Mouse (Mus musculus) hindbrain, embryonic 15.5 days (tissue): ENCODE results near the gene AC134908.4. TPM values are rescaled to one million over a fixed set of nuclear protein-coding genes. Genes with fewer than 3 reads are reported as not detected.

ENCODE experiments used
- ATAC-seq: fragments of 200-750 bp; cut with Nextera tagmentation; 2 replicates; pipeline ENCODE4 v1.8.0; 2017; ENCODE audit warnings: low read depth, moderate number of reproducible peaks, moderate TSS enrichment; ENCODE audit not compliant: low FRiP score
- H3K27ac ChIP-seq: fragments of 300-500 bp; sonication (generic); replicated peaks from 2 replicates; pipeline ENCODE4 v1.5.1; 2015; ENCODE audit warnings: mild to moderate bottlenecking, inconsistent platforms
- H3K27me3 ChIP-seq: fragments of 300-500 bp; sonication (generic); 2 replicates; pipeline ENCODE4 v1.6.1; 2015; ENCODE audit warnings: control low read depth, inconsistent platforms
- H3K36me3 ChIP-seq: fragments of 300-500 bp; sonication (generic); 2 replicates; pipeline ENCODE4 v1.6.1; 2015; ENCODE audit warnings: control low read depth, inconsistent platforms
- H3K4me1 ChIP-seq: fragments of 300-500 bp; sonication (generic); replicated peaks from 2 replicates; pipeline ENCODE4 v1.6.1; 2015; ENCODE audit warnings: control low read depth, inconsistent platforms
- H3K4me2 ChIP-seq: fragments of 300-500 bp; sonication (generic); 2 replicates; pipeline ENCODE4 v1.6.1; 2015; ENCODE audit warnings: moderate library complexity, mild to moderate bottlenecking, inconsistent platforms
- H3K4me3 ChIP-seq: fragments of 300-500 bp; sonication (generic); 2 replicates; pipeline ENCODE4 v1.5.1; 2015; ENCODE audit warnings: mild to moderate bottlenecking, inconsistent platforms
- H3K9ac ChIP-seq: fragments of 300-500 bp; sonication (generic); 2 replicates; pipeline ENCODE4 v1.6.1; 2015; ENCODE audit warnings: inconsistent platforms
- H3K9me3 ChIP-seq: fragments of 300-500 bp; sonication (generic); 2 replicates; pipeline ENCODE4 v1.6.1; 2016; ENCODE audit warnings: control low read depth, inconsistent platforms
- WGBS: fragments of 180-500 bp; shearing (Covaris S2); methylation state at CpG from one replicate; pipeline ENCODE4 v1.1.7; 2015; 5-methylcytosine and 5-hydroxymethylcytosine counted together
- polyA plus RNA-seq: library from polyadenylated mRNA; unstranded; fragments of >200 nt; fragmentation: Nextera tagmentation; extraction: Ambion mirVana; gene quantifications from 2 replicates; pipeline ENCODE4 v1.2.1, GENCODE M21; 2015

Gene AC134908.4
- polyA plus RNA-seq: 2.0 TPM in 1 of 2 replicates, not detected in the other

GRCm38 (mm10) chr17:25795609-25796092 lies at the start of gene AC134908.4:
Gene AC134908.4 (minus strand): TSS chr17:25795659.
- H3K27me3 ChIP-seq: peaks cover 9% of the 10 kb centered on the region; the same call in 1 of the 2 replicates
- peak within 1 kb of the TSS; percentile 92 for H3K4me2 ChIP-seq
- H3K27ac ChIP-seq: peak within 1 kb of the TSS; percentile 95
- H3K9ac ChIP-seq: peak within 1 kb of the TSS; percentile 36
- H3K4me3 ChIP-seq: peak within 1 kb of the TSS; percentile 52
- peak; percentile 62 for ATAC-seq
- peaks cover 55% of the 10 kb centered on the region for H3K4me1 ChIP-seq
- H3K9me3 ChIP-seq: no peaks in the 10 kb centered on the region
- WGBS: 4% methylated on average over 6 of the region's 6 CpGs
- no peaks in the 10 kb centered on the region for H3K36me3 ChIP-seq

- 1% methylated on average over 21 of the region's 21 CpGs for WGBS
- Histone ChIP-seq H3K27me3 (no peaks in the 10 kb centered on the region), H3K4me2 (peak within 1 kb of the TSS; percentile 93), H3K27ac (peak within 1 kb of the TSS; percentile 69), H3K9ac (peak within 1 kb of the TSS; percentile 71), H3K9me3 (no peaks in the 10 kb centered on the region), H3K4me3 (peak within 1 kb of the TSS; percentile 95), H3K4me1 (peaks cover 19% of the 10 kb centered on the region), H3K36me3 (peaks cover 40% of the 10 kb centered on the region)
- peak; percentile 88 for ATAC-seq
These were observed 49.0 kb upstream of the AC134908.4 start, which contains the start of gene Rhot2 for GRCm38 (mm10) chr17:25844396-25844901. Gene Rhot2 (minus strand): TSS chr17:25844851.

DNA sequence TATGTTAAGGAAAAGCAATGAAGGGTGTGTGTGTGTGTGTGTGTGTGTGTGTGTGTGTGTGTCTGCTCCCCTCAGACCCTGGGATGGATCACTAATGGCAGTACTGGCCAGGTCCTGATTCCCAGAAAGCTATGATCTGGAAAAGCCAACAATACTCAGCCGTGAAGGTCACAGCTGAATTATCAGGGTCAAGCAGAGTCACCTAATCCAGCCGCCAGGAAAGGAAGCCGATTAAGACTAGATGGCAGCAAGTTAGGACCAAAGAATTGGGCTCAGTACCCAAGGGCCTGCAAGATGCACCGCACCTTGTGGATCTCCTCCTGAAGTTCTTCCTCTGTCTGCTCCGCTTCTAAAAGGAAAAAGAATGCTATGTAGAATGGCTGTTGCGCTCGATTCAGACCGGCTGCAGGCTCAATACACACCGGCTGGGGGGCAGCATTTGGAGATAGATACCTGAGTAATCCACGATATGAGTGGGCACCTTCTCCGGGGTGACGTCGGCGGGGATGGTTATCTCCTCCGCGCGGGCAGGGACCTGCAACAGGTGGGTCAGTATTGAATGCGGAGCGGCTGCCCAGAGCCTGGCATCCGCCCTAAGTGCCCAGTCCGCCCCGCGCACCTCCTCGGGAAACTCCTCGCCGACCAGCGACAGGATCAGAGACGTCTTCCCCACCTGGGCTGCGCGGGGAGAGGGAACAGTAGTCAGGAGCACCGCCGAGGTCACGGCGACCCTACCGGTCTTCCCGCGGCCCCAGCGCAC lies 48.4 kb upstream of the AC134908.4 start:
- 3% methylated on average over 37 of the region's 38 CpGs for WGBS
- Histone ChIP-seq H3K27ac (peak overlapping the region; percentile 69), H3K36me3 (peaks cover 46% of the 10 kb centered on the region), H3K9ac (peak overlapping the region; percentile 71), H3K4me2 (peak overlapping the region; percentile 93), H3K9me3 (no peaks in the 10 kb centered on the region), H3K4me3 (peak overlapping the region; percentile 95), H3K27me3 (no peaks in the 10 kb centered on the region), H3K4me1 (peaks cover 19% of the 10 kb centered on the region)
- ATAC-seq: peak; percentile 52

GRCm38 (mm10) chr17:25843122-25843521 lies 47.7 kb upstream of the AC134908.4 start:
- Histone ChIP-seq H3K27ac (no peak overlapping the region), H3K36me3 (peaks cover 46% of the 10 kb centered on the region), H3K4me1 (peaks cover 21% of the 10 kb centered on the region), H3K9me3 (no peaks in the 10 kb centered on the region), H3K27me3 (no peaks in the 10 kb centered on the region), H3K9ac (0 out of 2 replicates have a peak overlapping the region, but pooled peaks have one; percentile 71), H3K4me2 (peak overlapping the region; percentile 93), H3K4me3 (peak overlapping the region; percentile 95)
- ATAC-seq: no peak
- WGBS: 93% methylated on average over 4 of the region's 4 CpGs

DNA sequence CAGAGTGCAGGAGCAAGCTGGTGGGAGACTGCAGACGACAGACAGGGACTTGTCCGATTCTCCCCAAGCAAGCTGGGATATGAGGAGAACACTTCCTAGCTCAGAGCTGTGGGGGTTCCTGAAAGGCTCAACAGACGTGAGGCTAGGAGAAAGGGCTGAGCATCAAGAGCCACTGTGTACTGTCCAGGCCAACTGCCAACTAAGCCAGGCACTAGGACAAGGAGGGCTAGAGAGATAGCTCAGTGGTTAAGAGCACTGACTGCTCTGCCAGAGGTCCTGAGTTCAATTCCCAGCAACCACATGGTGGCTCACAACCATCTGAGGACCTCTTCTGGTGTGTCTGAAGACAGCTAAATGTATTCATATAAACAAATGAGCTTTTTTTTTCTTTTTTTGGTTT lies 47.0 kb upstream of the AC134908.4 start:
- Histone ChIP-seq H3K9ac (no peak overlapping the region), H3K27ac (no peak overlapping the region), H3K36me3 (peaks cover 46% of the 10 kb centered on the region), H3K4me2 (no peak overlapping the region), H3K4me3 (no peak overlapping the region), H3K4me1 (peaks cover 27% of the 10 kb centered on the region), H3K27me3 (no peaks in the 10 kb centered on the region), H3K9me3 (no peaks in the 10 kb centered on the region)
- whole genome bisulfite sequencing: 90% methylated on average over 3 of the region's 3 CpGs
- no peak for ATAC-seq

GRCm38 (mm10) chr17:25841117-25841880 lies 45.8 kb upstream of the AC134908.4 start, which contains the start of gene Gm20683:
Gene Gm20683 (minus strand): TSS chr17:25841763.
- H3K27ac ChIP-seq: no peak within 1 kb of the TSS
- no peak within 1 kb of the TSS for H3K4me3 ChIP-seq
- no peaks in the 10 kb centered on the region for H3K27me3 ChIP-seq
- no peak for ATAC-seq
- no peaks in the 10 kb centered on the region for H3K9me3 ChIP-seq
- H3K9ac ChIP-seq: no peak within 1 kb of the TSS
- H3K36me3 ChIP-seq: peaks cover 40% of the 10 kb centered on the region
- H3K4me2 ChIP-seq: no peak within 1 kb of the TSS
- WGBS: 94% methylated on average over 22 of the region's 22 CpGs
- H3K4me1 ChIP-seq: peaks cover 39% of the 10 kb centered on the region

DNA sequence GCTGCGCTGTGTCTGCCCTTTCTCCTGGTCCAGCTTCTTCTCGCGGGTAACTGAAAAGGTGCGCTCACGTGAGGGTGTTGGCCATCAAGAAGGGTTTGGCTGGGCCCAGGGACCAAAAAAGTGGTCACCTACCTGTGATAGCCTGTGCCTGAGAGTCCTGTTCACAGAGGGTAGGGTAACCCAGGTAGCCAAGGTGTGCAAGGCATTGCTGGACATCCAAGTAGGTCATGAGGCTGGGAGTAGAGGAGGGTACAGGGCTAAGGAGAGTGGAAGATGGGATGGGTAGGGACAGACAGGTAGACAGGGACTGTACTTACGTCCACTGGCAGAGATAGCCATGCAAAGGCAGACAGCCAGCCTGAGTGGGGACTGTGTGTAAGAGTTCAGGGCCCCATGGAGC lies 45.1 kb upstream of the AC134908.4 start:
- no peaks in the 10 kb centered on the region for H3K9me3 ChIP-seq
- peaks cover 47% of the 10 kb centered on the region for H3K4me1 ChIP-seq
- H3K36me3 ChIP-seq: peaks cover 40% of the 10 kb centered on the region
- no peak overlapping the region for H3K27ac ChIP-seq
- no peak overlapping the region for H3K4me2 ChIP-seq
- ATAC-seq: no peak
- H3K4me3 ChIP-seq: no peak overlapping the region
- H3K27me3 ChIP-seq: no peaks in the 10 kb centered on the region
- 96% methylated on average over 6 of the region's 6 CpGs for WGBS
- no peak overlapping the region for H3K9ac ChIP-seq

- Histone ChIP-seq H3K4me1 (peaks cover 53% of the 10 kb centered on the region), H3K9ac (no peak overlapping the region), H3K27me3 (no peaks in the 10 kb centered on the region), H3K36me3 (peaks cover 40% of the 10 kb centered on the region), H3K27ac (no peak overlapping the region), H3K4me2 (no peak overlapping the region), H3K4me3 (no peak overlapping the region), H3K9me3 (no peaks in the 10 kb centered on the region)
- no peak for ATAC-seq
- WGBS: 89% methylated on average over 14 of the region's 14 CpGs
These were observed 44.2 kb upstream of the AC134908.4 start for GRCm38 (mm10) chr17:25839455-25840235.

- Histone ChIP-seq H3K9ac (no peak overlapping the region), H3K9me3 (no peaks in the 10 kb centered on the region), H3K27me3 (no peaks in the 10 kb centered on the region), H3K36me3 (peaks cover 40% of the 10 kb centered on the region), H3K4me1 (peaks cover 57% of the 10 kb centered on the region), H3K4me3 (no peak overlapping the region), H3K4me2 (no peak overlapping the region), H3K27ac (no peak overlapping the region)
- WGBS: 85% methylated on average over 4 of the region's 4 CpGs
- ATAC-seq: no peak
These were observed 43.4 kb upstream of the AC134908.4 start for GRCm38 (mm10) chr17:25838904-25839303.

- H3K36me3 ChIP-seq: peaks cover 37% of the 10 kb centered on the region
- H3K27ac ChIP-seq: peak overlapping the region; percentile 88
- no peaks in the 10 kb centered on the region for H3K9me3 ChIP-seq
- peak overlapping the region; percentile 75 for H3K9ac ChIP-seq
- H3K4me3 ChIP-seq: peak overlapping the region; percentile 57; the same call in 1 of the 2 replicates
- H3K4me2 ChIP-seq: peak overlapping the region; percentile 83
- no peak for ATAC-seq
- H3K27me3 ChIP-seq: no peaks in the 10 kb centered on the region
- H3K4me1 ChIP-seq: peaks cover 50% of the 10 kb centered on the region
- WGBS: 17% methylated on average over 3 of the region's 3 CpGs
These were observed 42.1 kb upstream of the AC134908.4 start for GRCm38 (mm10) chr17:25837533-25837932.

DNA sequence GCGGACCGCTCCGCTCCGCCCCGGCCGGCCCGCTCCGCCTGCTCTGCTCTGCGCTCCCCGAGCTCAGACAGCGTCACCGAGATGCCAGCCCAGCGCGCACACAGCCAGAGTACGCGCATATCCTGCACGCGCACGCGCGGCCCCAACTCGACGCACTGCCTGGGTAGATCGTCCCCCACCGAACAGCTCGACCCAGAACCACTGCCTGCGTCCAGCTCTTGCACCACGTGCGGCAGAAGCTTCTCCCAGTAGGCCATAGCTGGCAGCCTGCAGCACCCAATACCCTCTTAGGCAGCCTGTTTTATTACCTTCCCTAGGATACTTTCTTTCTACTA lies 41.6 kb upstream of the AC134908.4 start, which contains the start of gene Rhbdl1:
TSS of gene Rhbdl1 (minus strand) at position 220 of the 335 bp plus-strand sequence.
- Histone ChIP-seq H3K9ac (peak within 1 kb of the TSS; percentile 75), H3K4me3 (peak within 1 kb of the TSS; percentile 57), H3K27ac (peak within 1 kb of the TSS; percentile 88), H3K27me3 (no peaks in the 10 kb centered on the region), H3K4me1 (peaks cover 52% of the 10 kb centered on the region), H3K4me2 (peak within 1 kb of the TSS; percentile 83), H3K9me3 (no peaks in the 10 kb centered on the region), H3K36me3 (peaks cover 32% of the 10 kb centered on the region)
- 1% methylated on average over 29 of the region's 29 CpGs for WGBS
- peak; percentile 36 for ATAC-seq
